Mouse (Mus musculus): Measurements from ENCODE around the gene Rnf216. TPM values are rescaled to one million over a fixed set of nuclear protein-coding genes. Genes with fewer than 3 reads are reported as not detected.

Rnf216 gene
- polyA plus RNA-seq, 1 experiment from 2014 or later: 34.9 TPM

- no peak for ATAC-seq
- no peak overlapping the region for H3K9ac ChIP-seq
- WGBS: 88% methylated on average over 10 of the region's 10 CpGs
Measured at GRCm38 (mm10) chr5:142984271-142984670, 128.5 kb downstream of the Rnf216 start.

GRCm38 (mm10) chr5:142983174-142983573 is 129.6 kb downstream of the Rnf216 start:
- Histone ChIP-seq H3K4me3 (replicated peaks) (no peak overlapping the region), H3K27ac (no peak overlapping the region), H3K9ac (no peak overlapping the region), H3K4me1 (replicated peaks) (no peaks in the 10 kb centered on the region), H3K27me3 (replicated peaks) (no peaks in the 10 kb centered on the region), H3K4me2 (replicated peaks) (no peak overlapping the region), H3K9me3 (no peaks in the 10 kb centered on the region), H3K36me3 (no peaks in the 10 kb centered on the region)
- ATAC-seq: no peak
- 68% methylated on average over 8 of the region's 8 CpGs for WGBS

More at GRCm38 (mm10) chr5:142984271-142984670, 128.5 kb downstream of the Rnf216 start:
- no peaks in the 10 kb centered on the region for H3K27me3 ChIP-seq (replicated peaks)
- H3K4me2 ChIP-seq (replicated peaks): no peak overlapping the region
- H3K4me1 ChIP-seq (replicated peaks): no peaks in the 10 kb centered on the region
- H3K4me3 ChIP-seq (replicated peaks): no peak overlapping the region
- no peak overlapping the region for H3K27ac ChIP-seq
- no peaks in the 10 kb centered on the region for H3K36me3 ChIP-seq
- no peaks in the 10 kb centered on the region for H3K9me3 ChIP-seq

GRCm38 (mm10) chr5:142982046-142982801 is 130.6 kb downstream of the Rnf216 start:
- H3K27ac ChIP-seq: 0 out of 2 replicates have a peak overlapping the region, but pooled peaks have one; percentile 32
- H3K4me1 ChIP-seq (replicated peaks): no peaks in the 10 kb centered on the region
- no peak for ATAC-seq
- H3K36me3 ChIP-seq: no peaks in the 10 kb centered on the region
- H3K4me2 ChIP-seq (replicated peaks): no peak overlapping the region
- H3K9ac ChIP-seq: no peak overlapping the region
- no peaks in the 10 kb centered on the region for H3K27me3 ChIP-seq (replicated peaks)
- H3K9me3 ChIP-seq: no peaks in the 10 kb centered on the region
- 65% methylated on average over 16 of the region's 16 CpGs for WGBS
- H3K4me3 ChIP-seq (replicated peaks): no peak overlapping the region

DNA sequence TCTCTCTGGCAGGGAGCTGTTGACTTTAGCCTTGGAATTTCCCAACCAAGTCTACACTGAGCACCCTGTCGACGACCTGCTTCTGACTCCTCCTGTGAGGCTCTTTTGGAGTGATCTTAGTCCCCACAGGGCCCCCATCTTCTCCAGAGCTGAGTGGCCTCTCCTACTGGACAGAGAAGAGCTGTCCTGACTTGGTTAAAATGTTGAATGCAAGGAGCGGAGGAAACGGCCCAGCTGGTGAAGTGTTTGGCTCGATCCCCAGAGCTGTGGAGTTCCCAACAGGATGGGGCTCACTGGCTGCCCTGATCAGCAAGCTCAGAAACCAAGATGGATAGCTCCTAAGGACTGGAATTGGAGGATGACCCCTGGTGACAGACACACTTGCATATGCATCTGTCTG is 136.3 kb downstream of the Rnf216 start:
- Histone ChIP-seq H3K27ac (peak overlapping the region; percentile 78), H3K27me3 (replicated peaks) (no peaks in the 10 kb centered on the region), H3K4me1 (replicated peaks) (peaks cover 15% of the 10 kb centered on the region; the same call in 1 of the 2 replicates), H3K9ac (no peak overlapping the region), H3K4me2 (replicated peaks) (no peak overlapping the region), H3K9me3 (no peaks in the 10 kb centered on the region), H3K4me3 (replicated peaks) (no peak overlapping the region), H3K36me3 (peaks cover 12% of the 10 kb centered on the region)
- ATAC-seq: peak; percentile 29
- 37% methylated on average over 5 of the region's 5 CpGs for WGBS

- peak overlapping the region; percentile 44 for H3K4me2 ChIP-seq (replicated peaks)
- H3K9ac ChIP-seq: no peak overlapping the region
Measured at GRCm38 (mm10) chr5:142974598-142975121, 138.1 kb downstream of the Rnf216 start.

GRCm38 (mm10) chr5:142973971-142974370 is 138.8 kb downstream of the Rnf216 start:
- Histone ChIP-seq H3K27me3 (replicated peaks) (no peaks in the 10 kb centered on the region), H3K36me3 (peaks cover 34% of the 10 kb centered on the region), H3K4me3 (replicated peaks) (no peak overlapping the region), H3K27ac (no peak overlapping the region), H3K9ac (no peak overlapping the region), H3K4me1 (replicated peaks) (peaks cover 15% of the 10 kb centered on the region; the same call in 1 of the 2 replicates), H3K9me3 (no peaks in the 10 kb centered on the region), H3K4me2 (replicated peaks) (no peak overlapping the region)
- ATAC-seq: no peak
- 60% methylated on average over 3 of the region's 3 CpGs for WGBS

More at GRCm38 (mm10) chr5:142974598-142975121, 138.1 kb downstream of the Rnf216 start:
- Histone ChIP-seq H3K27me3 (replicated peaks) (no peaks in the 10 kb centered on the region), H3K9me3 (no peaks in the 10 kb centered on the region), H3K27ac (peak overlapping the region; percentile 18; the same call in 1 of the 2 replicates), H3K36me3 (peaks cover 29% of the 10 kb centered on the region), H3K4me1 (replicated peaks) (peaks cover 15% of the 10 kb centered on the region; the same call in 1 of the 2 replicates), H3K4me3 (replicated peaks) (no peak overlapping the region)
- peak; percentile 64 for ATAC-seq
- WGBS: 21% methylated on average over 18 of the region's 18 CpGs

GRCm38 (mm10) chr5:142968411-142968810 is 144.4 kb downstream of the Rnf216 start:
- Histone ChIP-seq H3K27me3 (replicated peaks) (no peaks in the 10 kb centered on the region), H3K4me2 (replicated peaks) (no peak overlapping the region), H3K36me3 (peaks cover 42% of the 10 kb centered on the region), H3K4me1 (replicated peaks) (peaks cover 14% of the 10 kb centered on the region), H3K9ac (no peak overlapping the region), H3K27ac (no peak overlapping the region), H3K4me3 (replicated peaks) (no peak overlapping the region), H3K9me3 (no peaks in the 10 kb centered on the region)
- ATAC-seq: no peak
- WGBS: 87% methylated on average over 14 of the region's 14 CpGs

- Histone ChIP-seq H3K27me3 (replicated peaks) (no peaks in the 10 kb centered on the region), H3K4me1 (replicated peaks) (peaks cover 28% of the 10 kb centered on the region), H3K36me3 (peaks cover 12% of the 10 kb centered on the region), H3K9me3 (no peaks in the 10 kb centered on the region), H3K4me2 (replicated peaks) (peak overlapping the region; percentile 90), H3K9ac (no peak overlapping the region), H3K4me3 (replicated peaks) (no peak overlapping the region), H3K27ac (0 out of 2 replicates have a peak overlapping the region, but pooled peaks have one; percentile 91)
- 89% methylated on average over 6 of the region's 6 CpGs for WGBS
- ATAC-seq: no peak
Measured at GRCm38 (mm10) chr5:142964650-142965049, 148.1 kb downstream of the Rnf216 start.

GRCm38 (mm10) chr5:142963705-142964494 is 148.9 kb downstream of the Rnf216 start:
- no peak for ATAC-seq
- WGBS: 37% methylated on average over 17 of the region's 17 CpGs
- H3K36me3 ChIP-seq: peaks cover 7% of the 10 kb centered on the region; the same call in 1 of the 2 replicates
- peaks cover 28% of the 10 kb centered on the region for H3K4me1 ChIP-seq (replicated peaks)
- H3K9ac ChIP-seq: peak overlapping the region; percentile 83
- H3K9me3 ChIP-seq: no peaks in the 10 kb centered on the region
- 0 out of 2 replicates have a peak overlapping the region, but pooled peaks have one; percentile 91 for H3K27ac ChIP-seq
- peak overlapping the region; percentile 59 for H3K4me3 ChIP-seq (replicated peaks)
- peaks cover 4% of the 10 kb centered on the region; the same call in 1 of the 2 replicates for H3K27me3 ChIP-seq (replicated peaks)
- H3K4me2 ChIP-seq (replicated peaks): peak overlapping the region; percentile 90

DNA sequence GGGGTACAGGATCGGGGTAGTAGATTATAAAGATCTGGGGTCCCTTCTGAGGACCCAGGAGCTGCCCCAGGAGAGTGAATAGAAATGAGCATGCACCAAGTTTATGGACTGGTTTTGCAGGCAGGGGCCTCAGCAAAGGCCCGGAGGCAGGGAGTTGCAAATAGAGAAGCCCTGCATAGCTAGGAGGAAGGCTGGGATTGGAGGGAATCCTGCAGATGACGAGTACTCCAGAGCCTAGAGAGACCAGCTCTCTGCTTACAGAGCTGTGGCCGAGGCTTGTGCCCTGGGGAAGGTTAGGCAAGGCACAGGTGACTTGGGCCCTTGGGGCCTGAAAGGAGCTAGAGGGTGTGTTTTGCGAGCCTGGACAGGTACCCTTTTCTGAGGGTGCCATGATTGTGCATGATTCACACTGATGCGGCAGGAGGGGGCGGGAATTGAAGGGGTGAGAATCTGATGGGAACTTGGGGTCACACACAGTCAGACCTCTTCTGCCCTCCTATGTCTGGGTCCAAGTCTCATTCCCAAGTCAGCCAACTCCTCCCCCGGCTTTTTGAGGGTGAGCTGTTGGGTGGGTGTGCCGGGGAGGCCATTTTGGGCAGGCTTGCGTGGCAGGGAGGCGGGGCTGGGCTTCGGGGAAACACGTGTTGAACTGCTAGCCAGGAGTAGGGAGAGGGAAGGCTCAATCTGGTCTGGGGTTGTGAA is 149.6 kb downstream of the Rnf216 start:
- peak; percentile 32; the same call in 1 of the 2 replicates for ATAC-seq

DNA sequence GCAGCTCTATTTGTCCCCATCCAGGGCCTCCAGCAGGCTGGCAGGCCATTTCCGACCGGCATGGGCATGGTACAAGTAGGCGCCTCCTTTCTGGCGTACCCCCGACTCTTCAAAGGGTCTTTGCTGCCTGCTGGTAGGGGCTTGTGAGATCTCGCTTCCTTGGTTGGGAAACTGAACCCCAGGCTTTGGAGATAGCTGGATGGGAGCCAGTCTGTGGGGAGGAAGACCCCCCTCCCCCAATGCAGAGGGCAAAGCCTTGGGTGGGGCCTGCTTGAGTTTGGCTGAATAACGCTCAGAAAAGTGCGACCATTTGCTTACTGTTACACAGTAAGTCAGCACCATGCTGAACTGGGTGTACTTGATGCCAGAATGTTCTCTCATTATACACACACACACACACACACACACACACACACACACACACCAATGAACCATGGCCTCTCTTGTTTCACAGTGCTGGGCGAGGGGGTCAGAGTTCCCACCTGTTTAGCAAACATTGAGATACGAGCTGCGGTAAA is 150.3 kb downstream of the Rnf216 start:
- peaks cover 4% of the 10 kb centered on the region; the same call in 1 of the 2 replicates for H3K27me3 ChIP-seq (replicated peaks)
- peaks cover 28% of the 10 kb centered on the region for H3K4me1 ChIP-seq (replicated peaks)
- H3K36me3 ChIP-seq: peaks cover 7% of the 10 kb centered on the region; the same call in 1 of the 2 replicates
- H3K4me2 ChIP-seq (replicated peaks): peak overlapping the region; percentile 90
- H3K9me3 ChIP-seq: no peaks in the 10 kb centered on the region
- H3K4me3 ChIP-seq (replicated peaks): peak overlapping the region; percentile 59
- peak; percentile 5 for ATAC-seq
- 2% methylated on average over 11 of the region's 11 CpGs for WGBS
- H3K9ac ChIP-seq: peak overlapping the region; percentile 83
- peak overlapping the region; percentile 91 for H3K27ac ChIP-seq

More for the DNA sequence above, 149.6 kb downstream of the Rnf216 start:
- 6% methylated on average over 13 of the region's 13 CpGs for WGBS
- Histone ChIP-seq H3K4me3 (replicated peaks) (peak overlapping the region; percentile 59), H3K9ac (peak overlapping the region; percentile 83), H3K4me1 (replicated peaks) (peaks cover 28% of the 10 kb centered on the region), H3K27ac (peak overlapping the region; percentile 91), H3K36me3 (peaks cover 7% of the 10 kb centered on the region; the same call in 1 of the 2 replicates), H3K4me2 (replicated peaks) (peak overlapping the region; percentile 90), H3K27me3 (replicated peaks) (peaks cover 4% of the 10 kb centered on the region; the same call in 1 of the 2 replicates), H3K9me3 (no peaks in the 10 kb centered on the region)

Measured in intestine, embryonic 15.5 days (tissue).